Mouse (Mus musculus) MEL (cell line): ENCODE data around the gene Arhgap18.

ENCODE experiments used
- BHLHE40 ChIP-seq: IDR thresholded peaks from 2 replicates; pipeline ENCODE4 v1.6.1; 2012; ENCODE audit warnings: low read depth, mild to moderate bottlenecking, inconsistent platforms, low read length, improper control_type of control experiment, borderline replicate concordance
- CHD1 ChIP-seq: IDR thresholded peaks from 2 replicates; pipeline ENCODE4 v1.6.1; 2012; ENCODE audit warnings: low read depth, mild to moderate bottlenecking, inconsistent platforms, low read length, improper control_type of control experiment
- CHD2 ChIP-seq: IDR thresholded peaks from 2 replicates; pipeline ENCODE4 v1.6.1; 2011; ENCODE audit warnings: low read length, improper control_type of control experiment
- CTCF ChIP-seq, 3 experiments: IDR thresholded peaks in 2 of 3; conservative IDR thresholded peaks in 1 of 3; 2 replicates each; pipeline ENCODE4 v1.5.1; 2011 to 2012; ENCODE audit warnings: low read length in 3 of 3, low read depth in 2 of 3, mild to moderate bottlenecking in 2 of 3, improper control_type of control experiment in 1 of 3, inconsistent platforms in 1 of 3, mixed read lengths in 1 of 3, moderate library complexity in 1 of 3; ENCODE audit not compliant: control insufficient read depth in 1 of 3, insufficient read depth in 1 of 3, poor library complexity in 1 of 3, severe bottlenecking in 1 of 3
- ELF1 ChIP-seq: IDR thresholded peaks from 2 replicates; pipeline ENCODE4 v1.6.1; 2014; ENCODE audit warnings: low read depth, mild to moderate bottlenecking, inconsistent platforms, low read length, improper control_type of control experiment, moderate library complexity
- GATA1 ChIP-seq: IDR thresholded peaks from 2 replicates; pipeline ENCODE4 v1.6.1; 2011; ENCODE audit warnings: low read depth, low read length, improper control_type of control experiment
- JUND ChIP-seq: IDR thresholded peaks from 2 replicates; pipeline ENCODE4 v1.6.1; 2011; ENCODE audit warnings: low read depth, mild to moderate bottlenecking, improper control_type of control experiment, low read length
- KAT2A ChIP-seq: conservative IDR thresholded peaks from 2 replicates; pipeline ENCODE4 v1.6.1; 2012; ENCODE audit warnings: low read depth, low read length, improper control_type of control experiment, inconsistent platforms
- MAX ChIP-seq: IDR thresholded peaks from 2 replicates; pipeline ENCODE4 v1.6.1; 2011; ENCODE audit warnings: low read length, improper control_type of control experiment
- MXI1 ChIP-seq: IDR thresholded peaks from 2 replicates; pipeline ENCODE4 v1.6.1; 2011; ENCODE audit warnings: mild to moderate bottlenecking, low read depth, low read length, improper control_type of control experiment
- POLR2A ChIP-seq, 2 experiments: IDR thresholded peaks; 2 replicates each; pipeline ENCODE4 v1.6.1; 2011 to 2012; ENCODE audit warnings: low read length in 2 of 2, mild to moderate bottlenecking in 2 of 2, control low read depth in 1 of 2, improper control_type of control experiment in 1 of 2, low read depth in 1 of 2, moderate library complexity in 1 of 2; ENCODE audit not compliant: control insufficient read depth in 1 of 2, insufficient read depth in 1 of 2, poor library complexity in 1 of 2
- SIN3A ChIP-seq: IDR thresholded peaks from 2 replicates; pipeline ENCODE4 v1.6.1; 2012; ENCODE audit warnings: low read length, improper control_type of control experiment, inconsistent platforms
- TBP ChIP-seq: IDR thresholded peaks from 2 replicates; pipeline ENCODE4 v1.8.0; 2011; ENCODE audit warnings: low read depth, low read length, improper control_type of control experiment

- no peak for TF ChIP-seq CHD2
- no peak for TF ChIP-seq CTCF (IDR thresholded peaks at IDR 0.05 in 2 of 3, conservative IDR thresholded peaks at IDR 0.05 in 1 of 3; ENCODE audit: control insufficient read depth in 1 of 3, insufficient read depth in 1 of 3, low read depth in 2 of 3, low read length in 3 of 3, poor library complexity in 1 of 3, severe bottlenecking in 1 of 3)
- no peak for TF ChIP-seq BHLHE40
- no peak for TF ChIP-seq GATA1
- TF ChIP-seq POLR2A (IDR thresholded peaks at IDR 0.05; ENCODE audit: control insufficient read depth in 1 of 2, insufficient read depth in 1 of 2, low read depth in 1 of 2, low read length in 2 of 2, poor library complexity in 1 of 2) = no peak
- no peak for TF ChIP-seq TBP
- TF ChIP-seq MXI1 = no peak
- no peak for TF ChIP-seq KAT2A
- no peak for TF ChIP-seq CHD1
- TF ChIP-seq JUND = no peak
- no peak for TF ChIP-seq MAX
- no peak for TF ChIP-seq ELF1
- TF ChIP-seq SIN3A = no peak
Observed at GRCm38 (mm10) chr10:26854556-26855100, 101.4 kb downstream of the Arhgap18 start.
